Mouse (Mus musculus): ENCODE data around the gene Evi5. TPM values are rescaled to one million over a fixed set of nuclear protein-coding genes. Genes with fewer than 3 reads are reported as not detected.

Gene Evi5
- polyA plus RNA-seq, 1 experiment from 2014 or later: 63.6 TPM

DNA sequence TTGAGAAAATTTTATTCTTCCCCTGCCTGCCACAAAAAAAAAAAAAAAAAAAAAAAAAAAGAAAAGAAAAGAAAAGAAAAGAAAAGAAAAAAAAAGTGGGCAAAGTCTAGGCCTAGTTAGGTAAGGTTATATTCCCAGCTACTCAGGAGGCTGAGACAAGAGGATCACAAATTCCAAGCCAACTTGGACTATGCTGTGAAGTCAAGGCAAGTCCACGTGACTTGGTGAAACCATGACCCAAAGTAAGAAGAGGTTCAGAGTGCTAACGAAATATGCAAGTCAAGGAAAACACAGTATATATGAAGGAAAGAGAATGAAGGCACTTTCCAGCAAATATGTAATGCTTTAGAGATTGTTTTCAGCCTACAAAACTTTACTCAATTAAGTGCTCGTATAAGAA is 82.4 kb downstream of the Evi5 start:
- no peak for ATAC-seq (ENCODE audit: insufficient number of reproducible peaks, low FRiP score, low TSS enrichment, low read depth)
- Histone ChIP-seq H3K9me3 (no peaks in the 10 kb centered on the region), H3K4me3 (no peak overlapping the region), H3K27ac (no peak overlapping the region), H3K36me3 (peaks cover 16% of the 10 kb centered on the region; the same call in 1 of the 2 replicates), H3K4me1 (no peaks in the 10 kb centered on the region), H3K27me3 (no peaks in the 10 kb centered on the region), H3K9ac (no peak overlapping the region), H3K4me2 (no peak overlapping the region)
- 91% methylated on average over 3 of the region's 3 CpGs for WGBS

DNA sequence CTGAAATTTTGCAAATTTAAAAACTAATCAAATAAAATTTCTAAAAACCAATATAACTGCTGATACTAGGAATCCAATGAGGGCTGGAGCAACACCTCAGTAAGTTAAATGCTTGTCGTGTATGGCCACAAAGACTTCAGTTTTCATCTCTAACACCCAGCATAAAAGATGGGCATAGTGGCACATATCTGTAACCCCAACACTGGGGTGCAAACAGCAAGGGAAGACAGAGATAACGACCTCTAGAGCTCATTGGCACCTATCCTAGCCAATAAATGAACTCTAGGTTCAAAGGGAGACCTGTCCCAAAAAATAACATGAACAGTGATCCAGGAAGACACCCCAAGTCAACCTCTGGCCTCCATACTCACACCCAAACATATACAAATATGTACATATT is 82.9 kb downstream of the Evi5 start:
- WGBS: 81% methylated on average over 2 of the region's 2 CpGs
- Histone ChIP-seq H3K9ac (no peak overlapping the region), H3K4me1 (no peaks in the 10 kb centered on the region), H3K4me2 (no peak overlapping the region), H3K4me3 (no peak overlapping the region), H3K27me3 (no peaks in the 10 kb centered on the region), H3K9me3 (no peaks in the 10 kb centered on the region), H3K27ac (no peak overlapping the region), H3K36me3 (peaks cover 16% of the 10 kb centered on the region; the same call in 1 of the 2 replicates)
- no peak for ATAC-seq (ENCODE audit: insufficient number of reproducible peaks, low FRiP score, low TSS enrichment, low read depth)

DNA sequence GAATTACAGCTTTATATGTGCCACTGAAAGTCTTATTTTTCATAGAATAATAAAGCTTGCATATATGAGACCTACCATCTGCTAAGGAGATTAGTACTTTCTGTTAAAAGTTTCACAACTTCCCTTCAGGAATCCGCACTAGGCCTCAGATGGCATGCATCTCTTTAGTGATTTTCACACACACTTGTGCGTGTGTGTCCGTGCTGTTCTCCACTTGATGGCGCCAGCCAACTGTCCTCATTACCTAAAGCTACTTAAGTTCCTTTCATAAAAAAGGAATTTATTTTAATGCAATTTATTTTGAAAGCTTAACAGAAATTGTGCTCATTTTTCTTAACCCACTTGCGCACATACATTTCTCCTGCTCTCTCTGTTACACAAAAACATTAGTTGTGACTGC is 85.4 kb downstream of the Evi5 start:
- Histone ChIP-seq H3K27ac (no peak overlapping the region), H3K4me1 (no peaks in the 10 kb centered on the region), H3K4me2 (no peak overlapping the region), H3K27me3 (no peaks in the 10 kb centered on the region), H3K9ac (no peak overlapping the region), H3K9me3 (no peaks in the 10 kb centered on the region), H3K36me3 (peaks cover 16% of the 10 kb centered on the region), H3K4me3 (no peak overlapping the region)
- 63% methylated on average over 5 of the region's 5 CpGs for whole genome bisulfite sequencing
- ATAC-seq (ENCODE audit: insufficient number of reproducible peaks, low FRiP score, low TSS enrichment, low read depth): no peak

DNA sequence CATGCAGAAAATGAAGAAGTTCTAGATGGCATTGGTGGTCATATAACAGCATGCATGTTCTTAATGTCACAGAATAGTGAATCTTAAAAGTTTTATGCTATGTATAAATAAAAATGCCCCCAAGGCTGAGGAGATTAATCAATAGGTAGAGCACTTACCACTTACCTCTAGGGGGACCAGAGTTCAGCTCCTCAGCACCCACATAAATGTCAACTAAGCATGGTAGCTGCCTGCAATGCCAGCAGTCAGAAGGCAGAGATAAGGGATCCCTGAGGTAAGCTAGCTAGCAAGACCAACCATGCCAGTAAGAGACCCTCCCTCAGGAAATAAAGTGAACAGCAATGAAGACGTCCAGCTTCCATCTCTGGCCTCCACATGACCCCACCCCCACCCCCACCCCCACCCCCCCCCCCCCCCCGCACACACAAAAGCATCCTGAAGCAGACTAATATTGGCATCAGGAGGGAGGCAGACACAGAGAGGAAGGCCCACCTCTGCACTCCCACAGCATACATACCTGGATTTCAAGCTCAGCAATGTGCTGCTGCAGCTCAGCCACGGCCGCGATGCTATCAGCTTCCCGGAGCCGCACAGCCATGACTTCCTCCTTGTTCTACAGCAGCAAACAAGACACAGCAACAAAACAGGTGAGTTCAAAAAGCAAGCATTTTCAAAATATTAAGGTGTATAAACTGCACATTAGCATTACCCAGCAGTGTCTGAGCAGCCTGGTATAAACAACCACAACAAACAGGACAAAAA is 87.0 kb downstream of the Evi5 start:
- Histone ChIP-seq H3K27ac (no peak overlapping the region), H3K27me3 (no peaks in the 10 kb centered on the region), H3K4me2 (no peak overlapping the region), H3K9ac (no peak overlapping the region), H3K9me3 (no peaks in the 10 kb centered on the region), H3K4me1 (no peaks in the 10 kb centered on the region), H3K36me3 (peaks cover 21% of the 10 kb centered on the region), H3K4me3 (no peak overlapping the region)
- ATAC-seq (ENCODE audit: insufficient number of reproducible peaks, low FRiP score, low TSS enrichment, low read depth): no peak
- 85% methylated on average over 6 of the region's 7 CpGs for WGBS

DNA sequence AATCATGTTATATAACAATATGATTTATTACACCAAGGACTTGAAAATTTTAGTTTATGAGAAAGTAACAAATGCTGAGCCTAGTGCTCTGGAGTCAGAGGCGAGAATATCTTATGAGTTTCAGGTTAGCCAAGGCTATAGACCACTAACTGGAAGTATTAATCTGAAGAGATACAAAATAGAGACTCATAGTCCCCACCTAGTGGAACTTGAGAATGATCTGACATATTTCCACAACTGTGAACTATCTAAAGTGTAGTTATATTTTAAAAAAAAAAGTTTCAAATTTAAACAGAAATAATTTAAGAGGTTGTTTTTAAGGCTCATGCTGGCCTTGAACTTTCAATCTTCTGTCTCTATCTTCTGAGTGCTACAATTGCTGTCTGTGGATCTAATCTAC is 92.5 kb downstream of the Evi5 start:
- H3K9me3 ChIP-seq: no peaks in the 10 kb centered on the region
- no peaks in the 10 kb centered on the region for H3K27me3 ChIP-seq
- no peak overlapping the region for H3K9ac ChIP-seq
- peaks cover 20% of the 10 kb centered on the region for H3K36me3 ChIP-seq
- no peaks in the 10 kb centered on the region for H3K4me1 ChIP-seq
- H3K27ac ChIP-seq: no peak overlapping the region
- H3K4me2 ChIP-seq: no peak overlapping the region
- H3K4me3 ChIP-seq: no peak overlapping the region
- ATAC-seq (ENCODE audit: insufficient number of reproducible peaks, low FRiP score, low TSS enrichment, low read depth): no peak
- WGBS: 88% methylated on average over 1 of the region's 1 CpGs

DNA sequence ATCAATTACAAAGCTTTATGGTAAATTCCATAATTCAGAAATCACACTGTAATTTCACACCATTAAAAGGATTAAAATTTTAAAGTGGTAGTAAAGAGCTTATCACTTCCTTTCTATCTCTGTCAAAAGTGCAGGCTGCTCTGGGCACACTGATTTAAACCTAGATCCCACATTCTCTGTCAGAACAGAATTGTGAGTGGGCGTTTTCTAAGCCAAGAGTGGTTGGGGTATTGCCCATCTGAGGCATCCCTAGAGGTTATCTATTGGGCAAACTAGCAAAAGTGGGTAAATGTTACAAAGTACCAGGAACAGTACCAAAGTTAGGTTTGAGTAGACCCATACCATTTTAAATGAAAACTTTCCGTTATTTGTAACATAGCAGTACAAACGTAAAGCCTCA is 96.1 kb downstream of the Evi5 start:
- no peak overlapping the region for H3K4me3 ChIP-seq
- WGBS: 87% methylated on average over 3 of the region's 3 CpGs
- no peak for ATAC-seq (ENCODE audit: insufficient number of reproducible peaks, low FRiP score, low TSS enrichment, low read depth)
- H3K4me1 ChIP-seq: no peaks in the 10 kb centered on the region
- no peak overlapping the region for H3K9ac ChIP-seq
- peaks cover 2% of the 10 kb centered on the region; the same call in 1 of the 2 replicates for H3K36me3 ChIP-seq
- H3K27ac ChIP-seq: no peak overlapping the region
- no peak overlapping the region for H3K4me2 ChIP-seq
- no peaks in the 10 kb centered on the region for H3K27me3 ChIP-seq
- H3K9me3 ChIP-seq: no peaks in the 10 kb centered on the region

DNA sequence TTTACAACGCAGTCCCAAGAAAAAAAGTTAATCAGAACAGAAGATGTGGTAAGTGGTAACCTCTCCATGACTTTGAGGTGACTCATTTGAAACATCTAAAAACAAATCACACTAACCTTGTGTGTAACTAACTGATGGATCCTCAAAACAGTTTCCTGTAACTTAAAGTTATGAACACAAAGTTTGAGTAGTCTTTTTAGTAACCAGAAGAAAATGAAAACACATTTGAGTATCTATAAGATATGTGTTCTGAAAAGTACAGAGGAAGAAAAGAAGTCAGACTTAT is 97.4 kb downstream of the Evi5 start:
- ATAC-seq (ENCODE audit: insufficient number of reproducible peaks, low FRiP score, low TSS enrichment, low read depth): no peak
- no peaks in the 10 kb centered on the region for H3K9me3 ChIP-seq
- no peak overlapping the region for H3K9ac ChIP-seq
- 85% methylated on average over 1 of the region's 1 CpGs for WGBS
- no peak overlapping the region for H3K4me3 ChIP-seq
- no peak overlapping the region for H3K4me2 ChIP-seq
- H3K27me3 ChIP-seq: no peaks in the 10 kb centered on the region
- no peak overlapping the region for H3K27ac ChIP-seq
- H3K4me1 ChIP-seq: no peaks in the 10 kb centered on the region
- no peaks in the 10 kb centered on the region for H3K36me3 ChIP-seq

DNA sequence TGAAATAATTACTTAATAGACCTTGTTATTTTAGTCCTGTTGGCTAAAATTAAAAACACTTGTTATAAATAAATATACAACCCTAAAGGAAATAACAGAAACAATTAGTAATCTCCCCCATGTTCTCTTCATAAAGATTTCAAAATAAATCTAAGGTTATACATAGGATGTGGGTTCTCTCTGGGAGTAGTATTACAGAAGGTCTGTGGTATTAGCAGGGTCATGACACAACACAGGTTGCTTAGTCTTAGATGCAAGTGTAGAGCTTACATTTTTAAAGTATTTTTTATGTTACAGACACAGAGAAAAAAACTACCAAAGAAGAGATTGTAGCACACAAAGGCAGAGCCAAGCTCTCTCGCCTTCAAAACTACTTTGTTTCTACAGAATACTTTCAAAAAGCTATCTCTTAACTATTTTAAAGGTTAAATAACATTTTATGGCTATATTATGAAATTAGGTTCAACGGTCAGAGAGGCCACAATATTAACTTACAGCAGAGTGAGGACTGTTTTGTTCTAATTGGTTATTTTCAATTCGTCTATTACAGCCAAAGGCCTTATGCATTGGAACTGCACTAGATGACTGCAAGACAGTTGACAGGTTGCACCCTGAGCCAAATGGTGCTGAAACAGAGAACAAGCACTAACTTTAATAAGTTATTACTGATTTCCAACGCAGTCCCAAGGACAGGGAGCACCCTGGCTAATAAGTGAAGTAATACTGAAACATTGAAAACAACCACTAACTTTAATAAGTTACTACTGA is 97.9 kb downstream of the Evi5 start:
- no peak overlapping the region for H3K27ac ChIP-seq
- H3K9me3 ChIP-seq: no peaks in the 10 kb centered on the region
- no peak overlapping the region for H3K4me3 ChIP-seq
- no peaks in the 10 kb centered on the region for H3K27me3 ChIP-seq
- H3K36me3 ChIP-seq: no peaks in the 10 kb centered on the region
- H3K4me2 ChIP-seq: no peak overlapping the region
- 66% methylated on average over 4 of the region's 4 CpGs for WGBS
- H3K4me1 ChIP-seq: no peaks in the 10 kb centered on the region
- ATAC-seq (ENCODE audit: insufficient number of reproducible peaks, low FRiP score, low TSS enrichment, low read depth): no peak
- H3K9ac ChIP-seq: no peak overlapping the region

DNA sequence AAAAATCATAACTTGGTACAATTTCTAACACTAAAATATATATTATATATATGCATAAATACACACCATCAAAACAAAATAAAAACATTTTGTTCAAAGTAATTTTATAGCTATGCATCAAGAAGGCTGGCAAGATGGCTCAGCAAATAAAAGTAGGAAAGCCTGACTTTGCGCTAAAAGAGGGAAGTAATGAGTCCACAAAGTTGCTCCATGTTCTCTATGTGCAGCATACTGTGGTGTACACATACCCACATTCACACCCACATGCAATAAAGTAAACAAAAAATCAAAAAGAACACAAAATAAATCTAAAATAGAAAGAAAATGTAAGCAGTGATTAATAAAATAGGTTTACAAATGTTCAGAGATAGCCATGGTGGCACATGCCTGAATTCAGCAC is 99.0 kb downstream of the Evi5 start:
- Histone ChIP-seq H3K9ac (no peak overlapping the region), H3K4me1 (no peaks in the 10 kb centered on the region), H3K27me3 (no peaks in the 10 kb centered on the region), H3K36me3 (no peaks in the 10 kb centered on the region), H3K9me3 (no peaks in the 10 kb centered on the region), H3K4me3 (no peak overlapping the region), H3K27ac (no peak overlapping the region), H3K4me2 (no peak overlapping the region)
- WGBS: 98% methylated on average over 1 of the region's 1 CpGs
- no peak for ATAC-seq (ENCODE audit: insufficient number of reproducible peaks, low FRiP score, low TSS enrichment, low read depth)

DNA sequence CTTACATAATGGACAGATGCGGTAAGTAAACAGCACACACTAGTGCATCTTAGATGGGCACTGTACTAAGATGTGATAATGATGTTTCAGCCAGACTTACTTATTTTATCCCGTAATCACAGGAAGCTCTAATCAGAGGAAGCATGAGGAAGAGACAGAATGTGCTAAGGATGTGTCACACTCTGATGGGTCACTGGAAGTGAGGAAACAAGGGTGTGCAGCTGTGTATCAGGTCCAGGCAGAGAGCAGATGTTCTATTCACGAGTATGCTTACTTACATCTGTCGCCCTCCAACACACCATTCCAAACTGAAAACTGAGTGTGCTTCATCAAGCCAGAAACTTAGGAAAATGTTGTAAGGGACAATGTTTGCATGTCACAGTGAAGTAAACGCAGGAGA is 102.9 kb downstream of the Evi5 start:
- no peak overlapping the region for H3K4me2 ChIP-seq
- H3K4me1 ChIP-seq: no peaks in the 10 kb centered on the region
- no peak overlapping the region for H3K9ac ChIP-seq
- no peak overlapping the region for H3K4me3 ChIP-seq
- no peak overlapping the region for H3K27ac ChIP-seq
- no peak for ATAC-seq (ENCODE audit: insufficient number of reproducible peaks, low FRiP score, low TSS enrichment, low read depth)
- WGBS: 84% methylated on average over 5 of the region's 5 CpGs
- no peaks in the 10 kb centered on the region for H3K9me3 ChIP-seq
- H3K27me3 ChIP-seq: no peaks in the 10 kb centered on the region
- peaks cover 6% of the 10 kb centered on the region; the same call in 1 of the 2 replicates for H3K36me3 ChIP-seq

DNA sequence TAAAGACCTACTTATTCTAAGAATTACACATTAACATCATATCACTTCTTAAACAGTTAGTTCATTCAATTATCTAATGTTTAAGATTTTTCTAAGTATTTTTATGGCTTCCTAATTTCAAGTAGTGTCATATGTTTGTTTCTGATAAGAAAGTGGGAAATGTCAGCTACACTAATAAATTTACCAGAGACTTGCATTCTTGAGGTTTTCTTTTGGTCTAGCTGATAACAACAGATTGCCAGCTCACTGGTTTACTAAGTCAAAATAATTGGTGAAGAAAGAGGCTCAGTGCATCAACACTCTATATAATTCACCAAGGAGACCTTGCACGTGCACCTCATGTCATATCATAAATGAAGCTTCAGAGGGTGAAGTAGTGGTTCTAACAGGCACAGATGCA is 106.7 kb downstream of the Evi5 start:
- no peak overlapping the region for H3K27ac ChIP-seq
- 94% methylated on average over 1 of the region's 1 CpGs for WGBS

DNA sequence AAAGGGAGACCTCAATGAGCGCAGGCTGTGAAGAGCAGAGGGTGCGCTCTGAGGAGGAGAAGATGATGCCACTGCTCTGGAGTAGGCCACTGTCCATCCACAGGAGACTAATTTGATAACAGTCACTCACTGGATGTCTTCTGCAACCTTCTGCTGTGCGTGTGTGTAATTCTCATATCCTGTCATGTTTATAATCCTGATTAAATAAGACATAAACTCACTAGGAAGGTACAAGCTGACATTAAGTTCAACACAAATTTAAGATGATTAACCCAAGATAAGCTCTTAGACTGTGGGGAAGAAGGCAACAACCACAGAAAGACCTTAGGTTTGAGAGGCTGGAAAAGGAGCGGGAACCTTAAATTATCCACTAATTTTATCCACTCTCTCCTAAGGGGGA is 109.0 kb downstream of the Evi5 start:
- 94% methylated on average over 4 of the region's 4 CpGs for WGBS
- H3K4me2 ChIP-seq: no peak overlapping the region

More for the DNA sequence above, 106.7 kb downstream of the Evi5 start:
- Histone ChIP-seq H3K9ac (no peak overlapping the region), H3K4me2 (no peak overlapping the region), H3K4me1 (no peaks in the 10 kb centered on the region), H3K9me3 (no peaks in the 10 kb centered on the region), H3K36me3 (peaks cover 6% of the 10 kb centered on the region; the same call in 1 of the 2 replicates), H3K27me3 (no peaks in the 10 kb centered on the region), H3K4me3 (no peak overlapping the region)
- ATAC-seq (ENCODE audit: insufficient number of reproducible peaks, low FRiP score, low TSS enrichment, low read depth): no peak

More for the DNA sequence above, 109.0 kb downstream of the Evi5 start:
- Histone ChIP-seq H3K4me1 (no peaks in the 10 kb centered on the region), H3K9me3 (no peaks in the 10 kb centered on the region), H3K36me3 (peaks cover 6% of the 10 kb centered on the region; the same call in 1 of the 2 replicates), H3K27ac (no peak overlapping the region), H3K9ac (no peak overlapping the region), H3K4me3 (no peak overlapping the region), H3K27me3 (no peaks in the 10 kb centered on the region)
- no peak for ATAC-seq (ENCODE audit: insufficient number of reproducible peaks, low FRiP score, low TSS enrichment, low read depth)

All from limb, embryonic 15.5 days (tissue).